Comparison of ENCODE assay signal across 16 mouse cellular contexts in genomic region chr2:151969396-151969795, GRCm38 (mm10). TPM values are rescaled to one million over a fixed set of nuclear protein-coding genes. Genes with fewer than 3 reads are reported as not detected.
DNase-seq lines count a peak whose midpoint lies in the region; ATAC-seq and TF ChIP-seq lines count a peak whose summit lies in the region.
"Had no signal": no experiment of that assay in that cellular context is flagged by ENCODE, and none has a peak within 500 bp of the region (broad histone marks: within the 10 kb centered on the region; RNA-seq: fewer than 3 reads in every experiment).

No protein-coding gene starts in this region.

- peaks cover 16% of the 10 kb centered on the region for H3K36me3 ChIP-seq in embryonic facial prominence, embryonic 12.5 days
- no peaks in the 10 kb centered on the region for H3K36me3 ChIP-seq in hindbrain, embryonic 15.5 days
- no peaks in the 10 kb centered on the region for H3K36me3 ChIP-seq in midbrain, embryonic 16.5 days (ENCODE audit: control insufficient read depth, insufficient read depth, low read length)

- peaks cover 54% of the 10 kb centered on the region for H3K4me1 ChIP-seq in embryonic facial prominence, embryonic 12.5 days
- peaks cover 79% of the 10 kb centered on the region for H3K4me1 ChIP-seq in hindbrain, embryonic 15.5 days (replicated peaks)
- H3K4me1 ChIP-seq in midbrain, embryonic 16.5 days (ENCODE audit: control insufficient read depth, insufficient read depth, low read length), result peaks cover 62% of the 10 kb centered on the region

- TF ChIP-seq CTCF in gastrocnemius, adult 2 months (IDR thresholded peaks at IDR 0.05), result no peak

- peaks cover 25% of the 10 kb centered on the region for H3K27me3 ChIP-seq in embryonic facial prominence, embryonic 12.5 days
- no peaks in the 10 kb centered on the region for H3K27me3 ChIP-seq in hindbrain, embryonic 15.5 days
- H3K27me3 ChIP-seq in midbrain, embryonic 16.5 days (ENCODE audit: control insufficient read depth, insufficient read depth, low read depth, low read length), result no peaks in the 10 kb centered on the region

- H3K4me3 ChIP-seq in gastrocnemius, adult 2 months, result peak overlapping the region; percentile 59; the same call in 1 of the 2 replicates
- H3K4me3 ChIP-seq in embryonic facial prominence, embryonic 12.5 days, result no peak overlapping the region
- no peak overlapping the region for H3K4me3 ChIP-seq in hindbrain, embryonic 15.5 days
- H3K4me3 ChIP-seq in midbrain, embryonic 16.5 days (ENCODE audit: low read depth, low read length), result no peak overlapping the region
- H3K4me3 ChIP-seq: heart, embryonic 13.5 days had no signal

- H3K27ac ChIP-seq in gastrocnemius, adult 2 months, result peak overlapping the region; percentile 43
- H3K27ac ChIP-seq in embryonic facial prominence, embryonic 12.5 days, result no peak overlapping the region
- H3K27ac ChIP-seq in hindbrain, embryonic 15.5 days (replicated peaks), result no peak overlapping the region
- no peak overlapping the region for H3K27ac ChIP-seq in midbrain, embryonic 16.5 days (ENCODE audit: low read length)
- H3K27ac ChIP-seq: embryonic facial prominence, embryonic 13.5 days; heart, embryonic 13.5 days had no signal

- H3K4me2 ChIP-seq in embryonic facial prominence, embryonic 12.5 days (replicated peaks), result peak overlapping the region; percentile 70; the same call in 1 of the 2 replicates
- H3K4me2 ChIP-seq in hindbrain, embryonic 15.5 days, result peak overlapping the region; percentile 65
- peak overlapping the region; percentile 79 for H3K4me2 ChIP-seq in midbrain, embryonic 16.5 days (ENCODE audit: low read length)

- no peak for DNase-seq in gastrocnemius, adult 2 months
- no peak for DNase-seq in gastrocnemius, postnatal 4 days (ENCODE audit: low spot score in 2 of 2)
- no peak for DNase-seq in cerebellum, adult 11 months
- no peak for DNase-seq in frontal cortex, postnatal 14 days (ENCODE audit: low spot score in 2 of 2)
- no peak for DNase-seq in spleen, postnatal 10 days (ENCODE audit: low spot score in 2 of 2)
- DNase-seq: lung, adult 18-20 months; spleen, adult 18-20 months; thymus, adult 2 months had no signal

- ATAC-seq in embryonic facial prominence, embryonic 12.5 days (ENCODE audit: insufficient number of reproducible peaks, insufficient read depth, low FRiP score, low TSS enrichment), result no peak
- ATAC-seq in hindbrain, embryonic 15.5 days (ENCODE audit: low FRiP score, low read depth), result no peak
- ATAC-seq in midbrain, embryonic 16.5 days, result no peak
- ATAC-seq: inflammation-experienced regulatory T-cells, adult 6 months had no signal

- intact Hi-C loops in gastrocnemius, adult 2 months (cut with DNase I), result no loop called here

- H3K9me3 ChIP-seq in embryonic facial prominence, embryonic 12.5 days, result no peaks in the 10 kb centered on the region
- no peaks in the 10 kb centered on the region for H3K9me3 ChIP-seq in hindbrain, embryonic 15.5 days
- H3K9me3 ChIP-seq in midbrain, embryonic 16.5 days (replicated peaks; ENCODE audit: control insufficient read depth, low read length, poor library complexity, severe bottlenecking), result no peaks in the 10 kb centered on the region
- H3K9me3 ChIP-seq: embryonic facial prominence, embryonic 13.5 days; heart, embryonic 13.5 days had no signal

- WGBS in embryonic facial prominence, embryonic 12.5 days, result 90% methylated on average over 6 of the region's 6 CpGs
- 95% methylated on average over 6 of the region's 6 CpGs for WGBS in hindbrain, embryonic 15.5 days
- WGBS in midbrain, embryonic 16.5 days, result 93% methylated on average over 6 of the region's 6 CpGs

- no peak overlapping the region for H3K9ac ChIP-seq in embryonic facial prominence, embryonic 12.5 days
- no peak overlapping the region for H3K9ac ChIP-seq in hindbrain, embryonic 15.5 days
- H3K9ac ChIP-seq in midbrain, embryonic 16.5 days (ENCODE audit: low read depth, low read length), result no peak overlapping the region
- H3K9ac ChIP-seq: heart, embryonic 13.5 days had no signal

RNA-seq across cellular contexts. Expression of gene Fam110a, which starts 10.6 kb away (rescaled TPM):
- total RNA-seq in gastrocnemius, adult 2 months (2021), result 1 to 10 TPM; 1.8 to 2.6 TPM
- total RNA-seq in gastrocnemius, postnatal 4 days (2021), result 10 to 100 TPM; 11.1 to 14.3 TPM
- polyA plus RNA-seq in embryonic facial prominence, embryonic 12.5 days (2016; fragmentation: Nextera tagmentation; extraction: Ambion mirVana), result 34.6 and 36.2 TPM in 2 replicates
- 48.3 and 54.6 TPM in 2 replicates for polyA plus RNA-seq in hindbrain, embryonic 15.5 days (2015; fragmentation: Nextera tagmentation; extraction: Ambion mirVana)
- 57.5 and 59.1 TPM in 2 replicates for polyA plus RNA-seq in midbrain, embryonic 16.5 days (2015; fragmentation: Nextera tagmentation; extraction: Ambion mirVana)

RNA-seq across cellular contexts. Expression of gene Slc52a3, which starts 26.9 kb away (rescaled TPM):
- 1 to 10 TPM in 1 of 2 experiments, under 1 TPM in 1; 0.69 to 1.6 TPM for total RNA-seq in gastrocnemius, adult 2 months (2021)
- total RNA-seq in gastrocnemius, postnatal 4 days (2021), result 1 to 10 TPM; 1.3 to 1.6 TPM
- 1.2 TPM in 2 replicates for polyA plus RNA-seq in embryonic facial prominence, embryonic 12.5 days (2016; fragmentation: Nextera tagmentation; extraction: Ambion mirVana)
- 1.4 and 1.7 TPM in 2 replicates for polyA plus RNA-seq in hindbrain, embryonic 15.5 days (2015; fragmentation: Nextera tagmentation; extraction: Ambion mirVana)
- 1.0 and 1.4 TPM in 2 replicates for polyA plus RNA-seq in midbrain, embryonic 16.5 days (2015; fragmentation: Nextera tagmentation; extraction: Ambion mirVana)

RNA-seq across cellular contexts. Expression of gene Angpt4, which starts 58.4 kb away (rescaled TPM):
- total RNA-seq in gastrocnemius, adult 2 months (2021), result under 1 TPM in 1 of 2 experiments, not detected in 1; 0.20 TPM
- under 1 TPM; 0.18 to 0.37 TPM for total RNA-seq in gastrocnemius, postnatal 4 days (2021)
- 0.28 and 0.31 TPM in 2 replicates for polyA plus RNA-seq in embryonic facial prominence, embryonic 12.5 days (2016; fragmentation: Nextera tagmentation; extraction: Ambion mirVana)
- polyA plus RNA-seq in hindbrain, embryonic 15.5 days (2015; fragmentation: Nextera tagmentation; extraction: Ambion mirVana), result 0.26 and 0.34 TPM in 2 replicates
- 0.14 and 0.30 TPM in 2 replicates for polyA plus RNA-seq in midbrain, embryonic 16.5 days (2015; fragmentation: Nextera tagmentation; extraction: Ambion mirVana)
- total RNA-seq: megakaryocyte progenitor cell, adult 5-6 weeks; neutrophil, adult 5-6 weeks had no signal
- polyA plus RNA-seq: inflammation-experienced regulatory T-cells, adult 6 months had no signal
